Mouse (Mus musculus) kidney, postnatal 10 days (tissue): Measurements from ENCODE around the gene Fam171a1.
"Not testable (repeated sequence)": the region's sequence is repeated elsewhere in the genome, so short reads cannot be mapped to it uniquely, and the experiment has no call there.

Experiments used
- DNase-seq: peaks from one replicate; pipeline ENCODE4 v3.0.0; 2021; ENCODE audit warnings: mixed read lengths

Fam171a1 gene

GRCm38 (mm10) chr2:3113866-3114265, at the start of gene Fam171a1:
Fam171a1 (plus strand) TSS chr2:3114224.
- no peak for DNase-seq

GRCm38 (mm10) chr2:3069140-3069539, 44.9 kb upstream of the Fam171a1 start:
- no peak for DNase-seq

- DNase-seq = not testable (repeated sequence)
Measured at GRCm38 (mm10) chr2:3088361-3088760, 25.7 kb upstream of the Fam171a1 start.

GRCm38 (mm10) chr2:3089274-3089673, 24.8 kb upstream of the Fam171a1 start:
- peak; percentile 36 for DNase-seq

GRCm38 (mm10) chr2:3096101-3096500, 17.9 kb upstream of the Fam171a1 start:
- DNase-seq = no peak

GRCm38 (mm10) chr2:3099971-3100370, 14.1 kb upstream of the Fam171a1 start:
- no peak for DNase-seq

GRCm38 (mm10) chr2:3101292-3101957, 12.6 kb upstream of the Fam171a1 start:
- no peak for DNase-seq

- peak; percentile 36 for DNase-seq
Measured at GRCm38 (mm10) chr2:3102360-3102759, 11.7 kb upstream of the Fam171a1 start.

- DNase-seq = no peak
Measured at GRCm38 (mm10) chr2:3107471-3107870, 6.6 kb upstream of the Fam171a1 start.

- no peak for DNase-seq
Measured at GRCm38 (mm10) chr2:3108431-3108830, 5.6 kb upstream of the Fam171a1 start.

GRCm38 (mm10) chr2:3108834-3109233, 5.2 kb upstream of the Fam171a1 start:
- no peak for DNase-seq

GRCm38 (mm10) chr2:3117855-3118202, 3.8 kb downstream of the Fam171a1 start:
- DNase-seq = no peak

GRCm38 (mm10) chr2:3118203-3118941, 4.3 kb downstream of the Fam171a1 start:
- DNase-seq = peak; percentile 96

- peak; percentile 36 for DNase-seq
Measured at GRCm38 (mm10) chr2:3118969-3119368, 4.9 kb downstream of the Fam171a1 start.

- no peak for DNase-seq
Measured at GRCm38 (mm10) chr2:3119371-3119935, 5.4 kb downstream of the Fam171a1 start.

- DNase-seq = no peak
Measured at GRCm38 (mm10) chr2:3122571-3122970, 8.5 kb downstream of the Fam171a1 start.

GRCm38 (mm10) chr2:3127256-3127883, 13.3 kb downstream of the Fam171a1 start:
- no peak for DNase-seq

GRCm38 (mm10) chr2:3128344-3128871, 14.4 kb downstream of the Fam171a1 start:
- DNase-seq = no peak

GRCm38 (mm10) chr2:3128910-3129309, 14.9 kb downstream of the Fam171a1 start:
- DNase-seq = peak; percentile 57

- no peak for DNase-seq
Measured at GRCm38 (mm10) chr2:3132473-3132872, 18.4 kb downstream of the Fam171a1 start.

GRCm38 (mm10) chr2:3134580-3135296, 20.7 kb downstream of the Fam171a1 start:
- DNase-seq = peak; percentile 76

- DNase-seq = no peak
Measured at GRCm38 (mm10) chr2:3135297-3135684, 21.3 kb downstream of the Fam171a1 start.

- peak; percentile 78 for DNase-seq
Measured at GRCm38 (mm10) chr2:3138308-3138707, 24.3 kb downstream of the Fam171a1 start.
